ENCODE assay signal across 21 mouse cellular contexts in the genomic region with DNA sequence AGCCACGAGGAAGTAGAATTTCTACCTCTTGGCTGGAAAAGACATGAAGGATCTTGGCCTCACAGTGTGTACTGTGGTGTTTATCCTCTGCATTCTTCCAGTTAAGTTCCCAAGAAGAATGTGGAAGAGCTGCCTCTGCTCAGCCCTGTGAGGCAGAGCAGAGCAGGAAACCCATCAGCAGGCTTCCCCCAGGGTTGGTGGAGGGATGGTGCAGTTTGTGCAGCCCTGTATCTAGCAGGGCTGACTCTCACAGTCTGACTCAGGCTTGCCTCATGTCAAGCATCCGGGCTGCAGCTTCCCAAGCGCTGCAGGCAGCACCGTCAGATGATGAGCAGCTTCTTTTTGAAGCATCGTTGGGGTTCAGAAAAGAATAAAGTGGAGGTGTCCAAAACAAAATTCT. TPM values are rescaled to one million over a fixed set of nuclear protein-coding genes. Genes with fewer than 3 reads are reported as not detected.
DNase-seq lines count a peak whose midpoint lies in the region; ATAC-seq and TF ChIP-seq lines count a peak whose summit lies in the region.
"Had no signal": no experiment of that assay in that cellular context is flagged by ENCODE, and none has a peak within 500 bp of the region (broad histone marks: within the 10 kb centered on the region; RNA-seq: fewer than 3 reads in every experiment).

No protein-coding gene starts in this region.

- no peaks in the 10 kb centered on the region for H3K4me1 ChIP-seq in intestine, embryonic 15.5 days (replicated peaks)
- H3K4me1 ChIP-seq in intestine, postnatal 0 days (replicated peaks; ENCODE audit: control insufficient read depth, insufficient read depth, low read length), result no peaks in the 10 kb centered on the region
- H3K4me1 ChIP-seq: embryonic facial prominence, embryonic 13.5 days; hindbrain, embryonic 13.5 days; neural tube, embryonic 13.5 days had no signal

- H3K9me3 ChIP-seq in intestine, embryonic 15.5 days, result no peaks in the 10 kb centered on the region
- no peaks in the 10 kb centered on the region for H3K9me3 ChIP-seq in intestine, postnatal 0 days (ENCODE audit: control insufficient read depth)
- H3K9me3 ChIP-seq: embryonic facial prominence, embryonic 13.5 days; hindbrain, embryonic 13.5 days; neural tube, embryonic 13.5 days had no signal

- POLR2A ChIA-PET in Patski (lab: Charles Lee), result no interaction called here

- ATAC-seq in intestine, embryonic 15.5 days, result 0 out of 2 replicates have a peak, but pooled peaks have one; percentile 39
- no peak for ATAC-seq in intestine, postnatal 0 days
- peak; percentile 87 for ATAC-seq in Patski
- ATAC-seq: forebrain, postnatal 0 days; liver, postnatal 0 days had no signal

- no peaks in the 10 kb centered on the region for H3K36me3 ChIP-seq in intestine, embryonic 15.5 days
- H3K36me3 ChIP-seq in intestine, postnatal 0 days (ENCODE audit: control insufficient read depth, insufficient read depth), result no peaks in the 10 kb centered on the region
- H3K36me3 ChIP-seq: embryonic facial prominence, embryonic 13.5 days; hindbrain, embryonic 13.5 days; neural tube, embryonic 13.5 days had no signal

- H3K9ac ChIP-seq in intestine, embryonic 15.5 days, result no peak overlapping the region
- no peak overlapping the region for H3K9ac ChIP-seq in intestine, postnatal 0 days (ENCODE audit: low read depth, low read length)
- H3K9ac ChIP-seq: embryonic facial prominence, embryonic 13.5 days; forebrain, postnatal 0 days; hindbrain, embryonic 13.5 days; liver, postnatal 0 days; neural tube, embryonic 13.5 days had no signal

- no peaks in the 10 kb centered on the region for H3K27me3 ChIP-seq in intestine, embryonic 15.5 days (replicated peaks)
- H3K27me3 ChIP-seq in intestine, postnatal 0 days (replicated peaks; ENCODE audit: control insufficient read depth, insufficient read depth, low read length), result no peaks in the 10 kb centered on the region
- no peaks in the 10 kb centered on the region for H3K27me3 ChIP-seq in Patski
- H3K27me3 ChIP-seq: embryonic facial prominence, embryonic 13.5 days; hindbrain, embryonic 13.5 days; neural tube, embryonic 13.5 days had no signal

- WGBS in intestine, embryonic 15.5 days, result 60% methylated on average over 5 of the region's 5 CpGs
- WGBS in intestine, postnatal 0 days, result 58% methylated on average over 5 of the region's 5 CpGs

- H3K4me3 ChIP-seq in intestine, embryonic 15.5 days (replicated peaks), result no peak overlapping the region
- H3K4me3 ChIP-seq in intestine, postnatal 0 days (ENCODE audit: low read depth, low read length), result no peak overlapping the region
- H3K4me3 ChIP-seq: embryonic facial prominence, embryonic 13.5 days; gastrocnemius, adult 2 months; hindbrain, embryonic 13.5 days; neural tube, embryonic 13.5 days had no signal

- DNase-seq in thymus, postnatal 14 days, result peak; percentile 24
- no peak for DNase-seq in thymus, postnatal 0 days (ENCODE audit: low spot score)
- peak; percentile 20 for DNase-seq in Patski (ENCODE audit: low read depth, low spot score)
- DNase-seq in yolk sac, embryonic 10.5 days (ENCODE audit: low spot score), result peak; percentile 47
- no peak for DNase-seq in retina, embryonic 14.5 days (ENCODE audit: low spot score)
- DNase-seq: cerebellum, adult 11-12 months; forebrain, postnatal 0 days; gastrocnemius, adult 2 months; kidney, postnatal 36 days; liver, postnatal 0 days; right cerebral cortex, postnatal 25 days had no signal

- in situ Hi-C loops in Patski (cut with MboI; ENCODE audit: low pct_unique_long_range_greater_than_20kb), result no loop called here

- H3K4me2 ChIP-seq in intestine, embryonic 15.5 days (replicated peaks), result no peak overlapping the region
- H3K4me2 ChIP-seq in intestine, postnatal 0 days (replicated peaks; ENCODE audit: low read depth), result no peak overlapping the region
- H3K4me2 ChIP-seq: embryonic facial prominence, embryonic 13.5 days; hindbrain, embryonic 13.5 days; midbrain, embryonic 11.5 days; neural tube, embryonic 13.5 days had no signal

- CTCF ChIA-PET in Patski (lab: Charles Lee), result interaction anchor here (1.8 kb wide), 1 partner anchor 31 kb away, joined by 4 read pairs; no protein-coding TSS in a partner anchor

- H3K27ac ChIP-seq in intestine, embryonic 15.5 days, result no peak overlapping the region
- no peak overlapping the region for H3K27ac ChIP-seq in intestine, postnatal 0 days (ENCODE audit: low read depth, low read length)
- H3K27ac ChIP-seq: embryonic facial prominence, embryonic 13.5 days; gastrocnemius, adult 2 months; hindbrain, embryonic 13.5 days; macrophage; neural tube, embryonic 13.5 days had no signal

- no peak for TF ChIP-seq CTCF in intestine, postnatal 0 days (IDR thresholded peaks at IDR 0.05; ENCODE audit: low read depth)
- TF ChIP-seq CTCF in Patski (IDR thresholded peaks at IDR 0.05), result no peak

RNA-seq across cellular contexts. Expression of a gene that starts 10.3 kb away (rescaled TPM):
- not detected in 2 replicates for polyA plus RNA-seq in intestine, embryonic 15.5 days (2015; fragmentation: Nextera tagmentation; extraction: Ambion mirVana)
- not detected in 2 replicates for polyA plus RNA-seq in intestine, postnatal 0 days (2015; fragmentation: Nextera tagmentation; extraction: Ambion mirVana)
- 0.12 TPM in 1 of 2 replicates, not detected in the other for polyA plus RNA-seq in thymus, postnatal 0 days (2015; fragmentation: Nextera tagmentation; extraction: Ambion mirVana)
- polyA plus RNA-seq in Patski (2021), result 0.01 TPM
- polyA plus RNA-seq: embryonic facial prominence, embryonic 13.5 days; forebrain, postnatal 0 days; heart, embryonic 16.5 days; hindbrain, embryonic 13.5 days; intestine, embryonic 14.5 days; limb, embryonic 14.5 days; liver, postnatal 0 days; macrophage; midbrain, embryonic 11.5 days; neural tube, embryonic 13.5 days had no signal

RNA-seq across cellular contexts. Expression of a gene that starts 40.0 kb away (rescaled TPM):
- 10.7 and 11.5 TPM in 2 replicates for polyA plus RNA-seq in intestine, embryonic 15.5 days (2015; fragmentation: Nextera tagmentation; extraction: Ambion mirVana)
- polyA plus RNA-seq in intestine, postnatal 0 days (2015; fragmentation: Nextera tagmentation; extraction: Ambion mirVana), result 20.3 and 25.3 TPM in 2 replicates
- 21.8 and 29.2 TPM in 2 replicates for polyA plus RNA-seq in thymus, postnatal 0 days (2015; fragmentation: Nextera tagmentation; extraction: Ambion mirVana)
- polyA plus RNA-seq in Patski (2021), result 31.7 TPM

Comparison
In these comparisons a context has a peak if more than half of its experiments do, and no peak if none do; other contexts are left out.
1. DNase-seq: peak in thymus, postnatal 14 days (single experiment), Patski (single experiment) and yolk sac, embryonic 10.5 days (single experiment); none in thymus, postnatal 0 days (single experiment) and retina, embryonic 14.5 days (single experiment).